Mouse (Mus musculus): Measurements from ENCODE around the gene Gm20388.

GRCm38 (mm10) chr8:122311115-122311514 lies 2400.5 kb downstream of the Gm20388 start:
- TF ChIP-seq CTCF (IDR thresholded peaks at IDR 0.05; ENCODE audit: borderline replicate concordance, extremely low read depth, insufficient read depth, insufficient read length) (no peak), POLR2A (IDR thresholded peaks at IDR 0.05; ENCODE audit: borderline replicate concordance, extremely low read depth, insufficient read depth, insufficient read length, poor library complexity, severe bottlenecking) (no peak)

Measured in brain, embryonic 14.5 days (tissue).